Mouse (Mus musculus) adrenal gland, postnatal 14 days (tissue): ENCODE measurements around the gene Psen1. TPM values are rescaled to one million over a fixed set of nuclear protein-coding genes. Genes with fewer than 3 reads are reported as not detected.

Experiments used
- DNase-seq: peaks from one replicate; pipeline ENCODE4 v3.0.0; 2021; ENCODE audit warnings: mixed read lengths
- total RNA-seq: library from RNA; stranded (reverse); gene quantifications from 2 replicates; pipeline ENCODE4 v1.2.3, GENCODE M21; 2021

The Psen1 gene
- total RNA-seq, 1 experiment from 2014 or later: 53.6 TPM

DNA sequence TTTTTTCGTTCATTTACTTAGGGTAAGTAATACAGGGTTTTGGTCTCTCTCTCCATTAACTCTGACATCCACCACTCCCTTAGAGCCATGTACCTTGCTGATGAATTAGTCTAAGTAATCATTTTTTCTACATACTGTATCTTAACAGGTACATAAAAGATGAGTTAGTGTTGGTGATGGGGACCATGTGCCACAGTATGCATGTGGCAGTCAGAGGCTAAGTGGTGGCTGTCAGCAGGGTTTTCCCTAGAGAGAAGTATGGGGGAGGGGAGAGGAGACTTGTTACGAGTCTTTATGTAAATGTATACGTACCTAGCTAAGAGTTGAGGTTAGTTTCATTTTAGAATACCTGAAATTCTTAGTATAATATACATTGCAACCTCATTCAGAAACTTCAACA lies 35.1 kb downstream of the Psen1 start:
- DNase-seq: no peak

DNA sequence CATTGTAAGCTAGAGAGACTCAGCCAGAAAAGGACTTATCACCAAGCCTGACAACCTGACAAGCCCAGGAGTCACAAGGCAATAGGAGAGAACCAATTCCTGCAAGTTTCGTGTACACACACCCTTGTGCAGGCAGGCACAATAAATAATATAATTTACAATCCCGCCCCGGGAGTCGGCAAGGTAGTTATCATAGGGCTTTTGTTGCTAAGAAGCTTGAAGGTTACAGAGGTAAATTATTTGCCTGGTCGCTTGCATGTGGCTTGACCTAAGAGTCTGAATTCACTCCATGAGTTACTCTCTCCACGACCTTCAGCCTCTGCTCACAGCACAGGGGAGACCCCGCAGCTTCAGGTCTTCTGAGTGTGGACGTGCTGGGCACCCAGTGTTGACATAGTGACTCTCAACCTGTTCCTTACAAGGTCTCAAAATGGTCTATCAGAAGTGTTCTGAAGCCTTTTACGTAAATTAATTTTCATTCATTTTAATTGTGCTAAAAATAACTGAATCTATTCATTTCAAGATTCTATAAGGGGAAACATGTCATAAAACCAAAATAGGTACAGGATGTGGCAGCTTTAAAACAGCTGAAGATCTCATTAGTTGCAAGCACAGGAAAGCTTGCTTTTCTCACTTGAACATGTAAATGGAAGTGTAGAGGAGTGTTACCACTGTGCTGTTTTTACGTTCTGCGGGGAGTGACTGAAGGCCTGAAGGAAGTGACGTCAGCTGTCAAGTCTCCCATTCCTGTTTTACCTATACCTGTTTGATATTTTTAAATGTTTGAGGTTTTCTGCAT lies 38.8 kb downstream of the Psen1 start:
- no peak for DNase-seq

DNA sequence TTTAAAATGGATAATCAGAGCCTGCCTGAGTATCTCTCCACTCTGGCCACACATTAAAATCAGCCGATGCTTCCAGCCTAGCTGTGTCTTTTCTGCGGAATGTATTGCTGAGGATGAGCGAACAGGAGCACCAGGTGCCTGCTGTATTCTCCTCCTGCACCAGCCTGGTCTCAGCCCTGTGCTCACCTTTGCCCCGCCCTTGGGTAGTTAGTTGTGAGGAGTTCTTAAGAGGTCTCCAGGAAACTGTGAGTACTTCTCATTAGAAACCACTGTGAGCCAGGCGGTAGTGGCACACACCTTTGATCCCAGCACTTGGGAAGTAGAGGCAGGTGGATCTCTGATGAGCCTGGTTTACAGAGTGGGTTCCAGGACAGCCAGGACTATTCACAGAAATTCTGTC lies 44.3 kb downstream of the Psen1 start:
- DNase-seq: no peak

DNA sequence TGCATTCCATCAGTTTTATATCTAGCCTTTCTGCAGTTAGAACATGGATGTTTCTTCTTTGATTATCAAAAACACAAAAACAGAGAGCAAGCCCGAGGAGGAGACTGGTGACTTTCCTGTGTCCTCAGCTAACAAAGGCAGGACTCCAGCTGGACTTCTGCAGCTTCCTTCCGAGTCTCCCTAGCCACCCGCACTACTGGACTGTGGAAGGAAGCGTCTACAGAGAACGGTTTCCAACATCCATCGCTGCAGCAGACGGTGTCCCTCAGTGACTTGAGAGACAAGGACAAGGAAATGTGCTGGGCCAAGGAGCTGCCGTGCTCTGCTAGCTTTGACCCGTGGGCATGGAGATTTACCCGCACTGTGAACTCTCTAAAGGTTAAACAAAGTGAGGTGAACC lies 46.1 kb downstream of the Psen1 start:
- no peak for DNase-seq

DNA sequence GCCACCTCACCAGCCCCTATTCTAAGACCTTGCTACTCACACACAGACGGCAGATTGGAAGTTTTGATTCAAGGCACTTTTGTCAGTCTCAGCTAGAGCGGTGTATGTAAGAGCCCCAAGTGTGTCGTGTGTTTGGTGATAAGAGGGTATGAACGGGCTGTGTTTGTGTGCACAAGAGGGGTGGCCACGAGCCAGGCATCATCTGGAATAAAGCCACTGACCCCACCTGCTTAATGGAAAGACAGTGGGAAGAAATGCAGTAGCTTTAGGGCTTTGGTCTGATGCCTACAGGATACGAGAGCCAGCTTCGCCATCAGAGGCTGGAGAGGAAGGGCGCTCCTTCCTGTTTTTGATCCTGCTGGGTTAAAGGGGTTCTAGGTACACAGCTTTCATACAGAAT lies 48.3 kb downstream of the Psen1 start:
- no peak for DNase-seq

DNA sequence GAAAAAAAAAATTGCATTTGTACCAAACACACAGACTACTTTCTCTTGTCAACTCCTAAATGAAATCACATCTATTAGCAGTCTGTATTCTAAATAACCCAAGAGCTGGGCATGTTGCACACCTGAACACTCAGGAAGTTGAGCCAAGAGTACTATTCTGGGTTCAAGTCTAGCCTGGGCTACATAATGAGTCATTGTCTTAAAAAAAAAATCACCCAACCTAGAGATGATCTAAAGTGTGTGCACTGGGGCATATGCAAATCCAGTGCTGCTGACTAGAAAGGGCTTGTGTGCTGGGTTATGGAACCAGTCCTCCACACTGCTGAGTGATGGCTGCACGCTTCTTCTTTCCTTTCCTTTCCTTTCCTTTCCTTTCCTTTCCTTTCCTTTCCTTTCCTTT lies 50.7 kb downstream of the Psen1 start:
- no peak for DNase-seq

DNA sequence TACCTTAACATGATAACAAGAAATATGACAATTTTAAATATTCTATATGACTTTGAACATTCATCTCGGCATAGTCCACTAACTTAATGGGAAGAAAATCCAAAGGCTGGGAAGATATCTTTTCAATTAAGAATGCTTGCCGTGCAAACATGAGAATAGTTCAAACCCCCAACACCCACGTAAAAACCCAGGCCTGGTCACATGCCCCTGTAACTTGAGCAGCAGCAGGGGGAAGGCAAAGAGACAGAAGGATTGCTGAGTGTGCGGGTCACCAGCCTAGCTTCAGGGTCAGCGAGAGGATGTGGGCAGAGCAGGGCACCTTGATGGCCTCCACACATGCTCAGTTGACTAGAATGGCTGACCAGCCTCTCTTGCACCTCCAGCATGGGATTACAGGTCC lies 53.8 kb downstream of the Psen1 start:
- DNase-seq: no peak

DNA sequence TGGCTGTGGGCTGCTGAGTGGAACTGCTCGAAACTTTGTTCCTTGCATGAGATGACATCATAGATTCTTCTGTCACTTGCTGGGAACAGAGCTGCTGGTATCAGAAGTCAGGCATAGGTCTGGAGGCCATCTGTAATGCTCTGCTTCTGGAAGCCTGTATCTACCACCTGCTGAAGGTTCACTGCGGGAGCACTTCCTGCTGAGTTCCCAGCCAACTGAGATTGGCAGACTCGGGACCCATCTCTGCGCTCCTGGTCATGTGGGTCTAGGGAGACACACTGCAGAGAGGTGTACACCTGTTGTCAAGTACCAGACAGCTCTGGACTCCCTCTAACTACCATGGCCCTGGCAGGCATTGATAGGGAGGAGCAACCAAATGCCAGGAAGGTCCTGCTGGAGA lies 54.9 kb downstream of the Psen1 start:
- DNase-seq: no peak

DNA sequence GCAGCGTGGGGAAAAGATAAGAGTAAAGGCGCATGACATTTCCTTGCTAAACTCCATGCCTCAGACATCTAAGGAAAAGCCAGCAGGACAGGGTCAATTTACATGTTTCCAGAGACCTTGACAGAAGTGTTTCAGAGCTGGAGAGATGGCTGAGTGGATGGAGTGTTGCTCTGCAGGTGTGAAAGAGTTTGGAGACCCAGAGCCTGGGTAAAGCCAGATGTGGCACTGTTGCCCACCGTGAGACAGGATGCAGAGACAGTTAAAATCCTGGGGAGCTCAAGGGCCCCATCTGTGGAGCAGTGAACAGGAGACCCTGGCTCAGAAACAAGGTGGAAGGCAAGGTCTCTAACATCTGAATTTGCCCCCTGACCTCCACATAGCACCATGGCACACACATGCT lies 55.8 kb downstream of the Psen1 start:
- no peak for DNase-seq

DNA sequence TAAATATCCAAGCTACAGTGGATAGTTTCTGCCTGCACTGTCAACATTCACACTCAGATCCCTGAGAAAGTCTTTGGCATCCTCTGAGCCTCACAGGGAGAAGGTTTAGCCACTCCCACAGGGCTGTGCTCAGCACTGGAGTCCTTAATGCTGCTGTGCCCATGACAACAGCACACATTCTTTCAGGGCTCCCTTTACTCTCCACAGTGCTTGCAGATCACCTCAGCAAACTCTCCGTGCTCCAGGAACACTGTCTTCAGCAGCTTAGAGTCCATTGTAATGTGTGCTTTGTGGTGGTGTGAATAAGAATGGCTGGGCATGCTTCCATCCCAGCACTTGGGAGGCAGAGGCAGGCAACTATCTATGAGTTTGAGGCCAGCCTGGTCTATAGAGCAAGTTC lies 61.2 kb downstream of the Psen1 start:
- DNase-seq: no peak

DNA sequence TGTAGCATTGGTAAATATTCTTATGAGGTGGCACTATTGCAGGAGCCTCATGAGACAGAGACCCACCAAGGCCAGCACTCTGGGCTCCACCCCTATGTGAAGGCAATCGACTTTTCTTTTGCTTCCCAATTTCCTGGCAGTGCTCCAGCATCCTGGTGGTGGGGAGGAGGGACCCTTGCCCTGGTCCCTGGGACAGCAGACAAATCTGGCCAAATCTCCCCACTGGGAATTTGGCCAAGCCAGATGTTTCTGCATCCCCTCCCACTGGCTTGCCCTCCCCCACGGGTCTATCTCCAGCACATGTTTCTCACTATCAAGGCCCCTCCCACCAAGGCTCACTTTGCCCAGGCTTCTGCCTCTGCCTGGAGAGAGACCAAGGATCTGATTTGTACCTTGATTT lies 64.5 kb downstream of the Psen1 start:
- DNase-seq: peak; percentile 22

DNA sequence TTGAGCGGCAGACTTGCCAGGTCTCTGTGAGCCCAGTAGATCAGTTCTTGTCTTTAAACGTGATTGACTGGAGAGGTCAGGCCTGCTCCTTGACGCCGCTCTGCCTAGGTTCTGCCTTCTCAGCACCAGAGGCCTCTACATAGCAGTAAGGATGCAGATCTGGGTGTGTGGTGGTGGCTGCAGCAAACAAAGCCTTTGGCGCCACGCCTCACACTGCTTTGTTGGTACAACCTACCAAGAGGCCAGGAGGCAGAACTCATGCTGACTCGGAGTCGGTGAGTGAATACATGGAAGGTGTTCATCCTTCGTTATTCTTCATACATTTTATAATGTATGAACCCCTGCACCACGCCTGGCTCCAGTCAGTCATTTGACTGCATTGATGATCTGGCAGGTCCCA lies 70.8 kb downstream of the Psen1 start:
- DNase-seq: no peak

DNA sequence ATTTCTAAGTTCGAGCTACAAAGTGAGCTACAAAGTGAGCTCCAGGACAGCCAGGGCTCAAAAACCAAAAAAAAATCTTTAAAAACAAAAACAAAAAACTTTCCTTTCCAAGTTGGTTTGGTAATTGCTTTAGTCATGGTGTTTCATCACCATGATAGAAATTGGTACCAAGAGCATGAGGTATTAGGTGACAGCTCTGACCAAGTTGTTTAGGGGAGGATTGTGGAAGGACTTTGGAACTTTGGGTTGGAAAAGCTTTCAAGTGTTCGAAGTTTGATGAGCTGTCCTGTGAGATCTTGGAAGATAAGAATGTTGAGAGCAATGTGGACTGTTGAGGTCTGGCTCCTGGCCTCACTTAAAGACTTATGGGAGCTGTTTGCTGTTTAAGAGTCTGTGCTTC lies 72.2 kb downstream of the Psen1 start:
- no peak for DNase-seq

DNA sequence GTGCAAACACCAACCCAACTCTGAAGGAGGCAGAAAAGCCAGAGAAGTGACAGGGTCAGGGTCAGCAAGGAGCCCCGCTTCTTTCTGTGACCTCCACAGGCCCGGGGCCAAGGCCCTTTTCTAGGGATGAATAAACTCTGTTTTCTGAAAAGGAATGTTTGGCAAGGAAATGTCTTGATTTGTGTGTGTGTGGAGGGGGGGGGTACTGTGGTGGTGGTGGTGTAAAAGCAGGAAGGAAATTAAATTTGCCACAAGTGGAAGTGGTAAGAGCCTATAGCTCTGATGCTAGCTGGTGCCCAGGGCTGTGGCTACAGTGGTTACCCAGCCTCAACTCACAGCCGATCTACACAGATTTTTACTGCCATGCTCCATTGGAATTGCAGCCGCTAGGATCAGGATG lies 74.8 kb downstream of the Psen1 start:
- DNase-seq: peak; percentile 47

DNA sequence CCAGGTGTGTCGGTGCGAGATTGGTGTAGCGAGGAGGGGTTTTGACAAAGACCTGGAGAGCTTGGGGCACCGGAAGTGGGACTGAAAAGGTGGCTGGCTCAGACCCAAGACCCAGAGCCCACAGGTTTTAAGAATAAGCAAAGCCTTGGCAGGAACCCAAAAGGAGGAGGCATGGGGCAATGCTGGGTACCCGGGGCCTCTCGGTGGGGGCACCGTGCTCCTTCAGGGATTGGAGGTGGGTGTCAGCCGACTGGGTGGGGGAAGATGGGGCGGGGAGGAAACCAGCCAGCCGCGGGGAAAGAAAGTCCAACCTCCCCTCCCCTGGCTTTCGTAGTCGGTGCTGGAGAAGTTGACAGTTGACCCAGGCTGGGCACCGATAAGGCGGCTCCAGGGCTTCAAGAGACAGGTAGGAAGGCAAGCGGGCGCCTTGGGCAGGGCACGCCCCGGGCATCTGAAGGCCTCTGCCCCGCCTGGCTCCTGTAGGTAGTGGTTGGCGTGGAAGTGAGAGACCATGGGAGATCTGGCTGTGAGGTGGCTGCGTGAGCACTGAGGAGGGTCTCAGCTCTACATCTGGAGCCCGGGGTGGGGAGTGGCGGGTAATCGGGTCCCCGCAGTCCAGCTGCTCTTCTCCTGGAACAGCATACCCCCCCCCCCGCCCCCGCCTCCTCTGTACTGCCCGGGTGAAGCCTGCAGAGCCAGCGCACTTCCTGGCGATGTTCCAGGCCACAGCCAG lies 75.5 kb downstream of the Psen1 start, which contains the start of gene Papln:
Papln (plus strand) TSS at position 324 of the 733 bp plus-strand sequence.
- DNase-seq: peak; percentile 63

DNA sequence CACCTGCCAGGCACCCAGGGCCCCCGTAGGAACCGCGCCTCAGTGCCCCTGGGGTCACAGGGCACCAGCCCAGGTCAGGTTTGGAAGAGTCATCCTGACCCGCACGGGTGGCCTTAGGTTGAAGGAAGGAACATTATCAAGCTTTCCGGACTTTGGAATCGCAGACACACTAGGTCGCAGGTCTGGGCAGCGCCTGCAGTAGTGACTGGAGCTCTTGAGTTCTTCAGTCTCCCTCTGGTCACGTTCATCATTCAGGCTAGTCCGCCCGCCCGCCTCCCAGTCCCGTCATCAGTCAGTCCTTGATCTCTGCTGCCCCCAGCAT lies 76.1 kb downstream of the Psen1 start:
- no peak for DNase-seq

DNA sequence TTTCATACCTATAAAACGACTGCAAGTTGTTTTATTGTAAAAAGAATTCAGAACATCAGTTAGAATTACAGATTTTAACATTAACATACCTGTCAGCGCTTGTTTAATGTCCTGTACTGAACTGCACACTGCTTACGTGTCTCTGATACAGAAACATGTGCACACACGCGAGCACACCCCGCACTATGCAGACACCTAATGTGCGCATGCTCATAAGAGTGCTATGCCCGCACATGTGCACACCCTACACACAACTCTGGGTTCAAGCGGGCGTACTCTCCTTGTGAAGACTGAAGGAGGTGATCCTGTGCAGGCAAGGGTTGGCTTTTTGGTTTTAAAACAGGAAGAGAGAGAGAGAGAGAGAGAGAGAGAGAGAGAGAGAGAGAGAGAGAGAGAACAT lies 76.6 kb downstream of the Psen1 start:
- no peak for DNase-seq

DNA sequence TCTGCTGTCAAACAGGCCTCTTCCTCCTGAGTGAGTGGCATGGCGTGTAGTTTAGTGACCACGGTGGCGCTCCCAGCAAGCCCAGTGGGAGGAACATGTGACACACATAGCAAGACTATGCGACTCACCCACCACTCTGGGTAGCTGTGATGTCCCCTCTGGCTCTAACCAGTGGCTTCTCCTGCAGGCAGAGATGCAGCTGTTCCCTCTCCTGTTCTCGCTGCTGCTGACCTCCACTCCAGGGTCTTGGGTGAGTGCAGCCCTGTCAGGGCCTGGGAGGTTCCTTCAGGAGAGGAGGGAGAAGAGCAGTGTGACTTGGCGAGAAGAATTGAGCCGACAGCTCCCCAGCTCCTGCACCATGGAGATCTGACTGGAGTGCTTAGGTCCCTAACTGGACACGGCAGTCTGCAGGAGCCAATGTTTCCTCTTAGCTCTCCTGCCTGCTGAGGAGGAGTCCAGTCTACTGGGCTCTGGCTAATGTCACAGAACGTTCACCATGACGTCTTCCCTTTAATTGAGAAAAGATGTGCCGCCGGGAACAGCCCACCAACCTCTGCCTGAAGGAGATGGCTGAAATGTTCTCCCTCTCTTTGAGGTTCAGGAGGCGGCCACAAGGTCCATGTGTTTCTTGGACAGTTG lies 78.1 kb downstream of the Psen1 start:
- DNase-seq: no peak

DNA sequence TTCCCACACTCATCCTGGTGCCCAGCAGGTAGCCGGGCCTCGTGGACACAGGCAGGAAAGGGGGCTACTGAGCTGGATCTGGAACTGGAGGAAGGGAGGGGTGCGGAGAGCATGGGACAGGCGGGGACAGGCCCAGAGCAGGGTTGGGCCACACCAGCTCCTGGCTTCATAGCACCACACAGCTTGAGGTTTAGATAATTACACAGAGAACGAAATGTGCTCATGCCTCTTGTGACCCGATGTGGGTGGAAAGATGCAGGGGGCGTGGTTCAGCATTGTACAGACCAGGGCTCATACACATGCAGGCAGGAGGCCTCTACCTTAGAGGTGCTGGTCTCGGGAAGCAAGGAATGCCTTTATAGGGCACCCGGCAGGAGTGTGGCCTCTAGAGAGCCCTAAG lies 79.9 kb downstream of the Psen1 start:
- no peak for DNase-seq

DNA sequence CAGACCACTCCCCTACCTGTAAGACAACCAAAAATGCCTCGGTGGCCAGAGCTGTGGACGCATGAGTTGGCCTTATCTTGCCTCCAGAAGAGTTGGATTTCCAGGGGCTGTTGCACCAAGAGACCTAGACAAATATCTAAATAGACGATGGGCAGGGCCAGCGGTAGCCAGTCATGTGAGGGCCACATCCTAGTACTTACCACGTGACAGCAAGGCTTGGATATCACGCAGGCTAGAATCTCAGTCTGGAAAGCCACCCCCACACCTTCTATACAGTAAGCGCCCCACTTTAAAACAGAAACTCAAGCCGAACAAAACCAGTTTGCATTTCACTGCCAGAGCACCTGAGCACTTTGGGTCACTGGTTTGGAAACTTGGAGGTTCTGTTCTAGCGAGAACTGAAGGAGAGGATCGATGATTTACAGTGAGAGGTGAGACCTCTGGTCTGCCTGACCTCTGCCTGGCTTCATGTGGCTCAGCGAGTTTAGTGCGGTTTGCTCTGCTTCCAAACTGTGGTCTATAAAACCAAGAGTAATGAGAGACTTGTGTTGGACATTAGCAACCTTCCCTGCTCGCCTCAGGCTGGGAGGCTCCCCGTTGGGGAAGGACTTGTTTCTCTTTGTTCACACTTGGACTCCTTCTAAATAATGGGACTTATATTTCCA lies 80.4 kb downstream of the Psen1 start:
- DNase-seq: no peak

DNA sequence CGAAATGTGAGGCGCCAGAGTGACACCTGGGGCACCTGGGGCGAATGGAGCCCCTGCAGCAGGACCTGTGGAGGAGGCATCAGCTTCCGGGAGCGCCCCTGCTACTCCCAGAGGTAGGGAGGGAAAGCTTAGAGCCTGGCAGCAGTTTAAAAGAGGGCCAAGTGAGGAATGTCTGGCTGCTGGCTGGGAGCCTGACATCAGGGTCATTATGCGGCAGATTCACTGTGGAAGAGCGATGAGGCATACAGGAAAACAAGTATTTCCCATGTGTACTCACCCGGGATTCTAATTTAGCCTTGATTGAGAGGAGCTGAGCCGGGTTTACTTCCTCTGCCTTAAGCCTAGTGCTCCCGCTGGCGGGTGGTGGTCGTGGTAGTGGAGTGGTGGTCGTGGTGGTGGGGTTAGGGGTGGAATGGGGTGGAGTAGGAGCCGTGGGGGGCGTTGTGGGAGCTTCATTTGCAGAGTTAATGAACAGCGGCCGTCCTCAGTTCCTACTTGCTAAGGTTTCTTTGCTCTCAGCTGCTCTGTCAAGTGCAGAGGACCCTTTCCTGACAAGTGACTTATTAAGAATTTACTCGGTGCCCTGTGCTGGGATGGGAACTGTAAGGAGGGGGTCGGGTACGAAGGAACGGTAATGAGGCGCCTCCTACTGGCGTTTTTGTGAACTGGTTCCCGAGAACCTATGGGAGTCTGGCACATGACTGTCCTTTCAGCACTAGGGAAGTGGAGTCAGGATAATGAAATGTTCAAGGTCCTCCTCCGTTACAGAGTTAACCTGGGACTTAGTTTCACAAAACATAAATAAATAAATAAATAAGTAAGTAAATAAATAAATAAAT lies 82.7 kb downstream of the Psen1 start:
- peak; percentile 82 for DNase-seq

DNA sequence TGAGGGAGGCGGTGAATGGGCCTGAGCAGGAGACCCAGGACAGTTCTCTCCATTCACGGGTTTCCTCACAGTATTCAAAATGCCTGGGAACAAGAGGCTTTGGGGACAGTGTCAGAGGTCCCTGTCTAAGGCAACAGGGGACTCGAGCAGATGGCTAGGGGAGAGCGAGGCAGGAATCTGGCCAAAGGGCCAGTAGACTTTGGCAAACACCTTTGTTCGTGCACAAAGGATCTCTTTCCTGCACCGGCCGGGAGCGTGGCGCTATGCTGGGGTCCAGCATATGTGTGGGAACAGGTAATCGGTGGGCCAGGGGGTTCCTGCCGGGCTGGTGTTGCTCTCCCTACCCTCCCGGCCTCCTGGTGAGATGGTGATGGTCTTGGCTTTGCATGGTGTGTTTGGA lies 87.7 kb downstream of the Psen1 start:
- DNase-seq: no peak
